Mouse (Mus musculus) NIH3T3 (cell line): ENCODE results near the gene Gm49321.

ENCODE experiments used
- DNase-seq: peaks from one replicate; pipeline ENCODE4 v3.0.0-alpha.2; 2012; ENCODE audit warnings: low read depth

Gene Gm49321

GRCm38 (mm10) chr12:74013739-74014138, 76.3 kb downstream of the Gm49321 start:
- DNase-seq, result peak; percentile 91

- DNase-seq, result peak; percentile 80
Observed at GRCm38 (mm10) chr12:74014739-74015270, 77.4 kb downstream of the Gm49321 start.

DNA sequence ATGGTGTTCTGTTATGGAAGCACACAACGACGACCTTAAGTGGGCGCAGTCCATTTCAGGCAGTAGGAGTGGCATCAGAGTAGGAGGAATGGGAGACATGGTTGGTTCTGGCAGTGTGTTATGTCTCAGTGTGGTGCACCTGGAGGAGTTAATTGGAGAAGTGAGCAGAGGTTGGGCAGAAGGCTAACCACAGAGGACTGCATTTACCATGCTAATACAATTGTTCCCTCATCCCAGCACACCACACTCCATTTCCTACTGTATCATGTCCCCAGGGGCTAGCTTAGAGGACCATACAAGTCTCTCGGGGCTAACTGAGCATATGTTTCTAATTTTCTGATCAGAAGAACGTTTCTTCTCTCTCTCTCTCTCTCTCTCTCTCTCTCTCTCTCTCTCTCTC, 78.0 kb downstream of the Gm49321 start:
- no peak for DNase-seq
